Comparison of ENCODE assay signal across 8 mouse cellular contexts in the genomic region with DNA sequence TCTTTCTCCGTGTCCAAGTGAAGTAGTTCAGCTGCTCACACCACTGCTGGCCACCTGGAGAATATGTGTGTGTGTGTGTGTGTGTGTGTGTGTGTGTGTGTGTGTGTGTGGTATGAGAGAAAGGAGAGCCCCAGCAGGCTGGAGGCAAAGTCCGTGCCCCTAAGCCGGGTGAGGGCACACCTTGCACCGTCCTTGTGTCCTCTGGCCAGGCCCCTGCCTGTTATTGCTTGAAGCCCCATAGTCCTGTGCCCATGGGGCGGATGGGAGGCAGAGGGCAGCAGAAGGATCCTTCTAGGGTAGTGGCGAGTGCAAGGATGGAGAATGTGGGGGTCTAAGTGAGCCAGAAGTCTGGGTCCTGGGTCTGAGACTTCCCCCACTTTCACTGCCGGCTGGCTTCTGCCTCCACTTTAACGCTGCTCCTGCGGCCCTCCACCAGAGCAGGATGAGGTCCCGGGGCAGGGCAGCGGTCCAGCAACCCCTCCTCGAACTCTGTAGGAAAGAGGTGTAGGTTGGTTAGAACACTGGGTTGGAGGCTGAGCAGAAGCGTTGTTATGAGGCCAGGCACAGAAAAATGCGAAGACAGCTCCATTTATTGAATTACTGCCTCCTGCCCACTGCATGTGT. TPM values are rescaled to one million over a fixed set of nuclear protein-coding genes. Genes with fewer than 3 reads are reported as not detected.
DNase-seq lines count a peak whose midpoint lies in the region; ATAC-seq lines count a peak whose summit lies in the region.

No protein-coding gene starts in this region.

- peaks cover 73% of the 10 kb centered on the region for H3K4me1 ChIP-seq in kidney, embryonic 16.5 days (ENCODE audit: insufficient read depth, low read length)
- H3K4me1 ChIP-seq in midbrain, embryonic 11.5 days (ENCODE audit: control insufficient read depth, insufficient read depth, low read length), result peaks cover 20% of the 10 kb centered on the region

- WGBS in kidney, embryonic 16.5 days, result 18% methylated on average over 14 of the region's 14 CpGs
- whole genome bisulfite sequencing in midbrain, embryonic 11.5 days, result 16% methylated on average over 14 of the region's 14 CpGs

- ATAC-seq in kidney, embryonic 16.5 days (ENCODE audit: low FRiP score, low TSS enrichment), result no peak
- ATAC-seq in midbrain, embryonic 11.5 days (ENCODE audit: low FRiP score), result no peak
- ATAC-seq in erythroid progenitor cell, adult 5-6 weeks (replicated peaks; ENCODE audit: low FRiP score, poor library complexity, severe bottlenecking), result no peak

- H3K4me2 ChIP-seq in kidney, embryonic 16.5 days (replicated peaks; ENCODE audit: low read depth, low read length), result peak overlapping the region; percentile 80
- H3K4me2 ChIP-seq in midbrain, embryonic 11.5 days, result no peak overlapping the region

- peak overlapping the region; percentile 29 for H3K4me3 ChIP-seq in kidney, embryonic 16.5 days (ENCODE audit: low read length)
- no peak overlapping the region for H3K4me3 ChIP-seq in midbrain, embryonic 11.5 days (ENCODE audit: low read depth, low read length)

- H3K36me3 ChIP-seq in kidney, embryonic 16.5 days (ENCODE audit: insufficient read depth, low read length), result peaks cover 12% of the 10 kb centered on the region; the same call in 1 of the 2 replicates
- no peaks in the 10 kb centered on the region for H3K36me3 ChIP-seq in midbrain, embryonic 11.5 days (ENCODE audit: control insufficient read depth, insufficient read depth, low read length)

- H3K27ac ChIP-seq in kidney, embryonic 16.5 days (ENCODE audit: low read length), result peak overlapping the region; percentile 91
- no peak overlapping the region for H3K27ac ChIP-seq in midbrain, embryonic 11.5 days (ENCODE audit: low read depth, low read length)

- H3K9me3 ChIP-seq in kidney, embryonic 16.5 days (ENCODE audit: low read length), result no peaks in the 10 kb centered on the region
- no peaks in the 10 kb centered on the region for H3K9me3 ChIP-seq in midbrain, embryonic 11.5 days (ENCODE audit: control insufficient read depth, low read length)

- DNase-seq in adrenal gland, adult 2 months, result peak; percentile 56
- no peak for DNase-seq in adrenal gland, adult 8-10 months
- DNase-seq in urinary bladder, postnatal 4 days (ENCODE audit: low spot score in 2 of 2), result peak; percentile 33 to 59
- DNase-seq in urinary bladder, postnatal 36 days (ENCODE audit: low spot score in 2 of 2), result no peak
- DNase-seq in midbrain, embryonic 11.5 days (ENCODE audit: low spot score, missing footprints), result peak; percentile 84
- no peak for DNase-seq in gastrocnemius, adult 18-20 months (ENCODE audit: low spot score)

- no peaks in the 10 kb centered on the region for H3K27me3 ChIP-seq in kidney, embryonic 16.5 days (ENCODE audit: insufficient read depth, low read length)
- peaks cover 66% of the 10 kb centered on the region for H3K27me3 ChIP-seq in midbrain, embryonic 11.5 days (ENCODE audit: control insufficient read depth, insufficient read depth, low read length)

- peak overlapping the region; percentile 53 for H3K9ac ChIP-seq in kidney, embryonic 16.5 days (replicated peaks; ENCODE audit: low read length)
- no peak overlapping the region for H3K9ac ChIP-seq in midbrain, embryonic 11.5 days (ENCODE audit: low read length)

RNA-seq across cellular contexts. Expression of a gene that starts 5.3 kb away (rescaled TPM):
- total RNA-seq in adrenal gland, adult 2 months (2021), result 1 to 10 TPM; 4.6 to 9.1 TPM
- polyA plus RNA-seq in adrenal gland, adult 2 months (2012; rRNA removed), result 1.5 and 2.6 TPM in 2 replicates
- total RNA-seq in adrenal gland, adult 8-10 months (2022), result 10 to 100 TPM in 2 of 4 experiments, 1 to 10 TPM in 2; 6.3 to 10.6 (median 9.6) TPM
- 10.6 and 10.7 TPM in 2 replicates for polyA plus RNA-seq in kidney, embryonic 16.5 days (2015; fragmentation: Nextera tagmentation; extraction: Ambion mirVana)
- 10.0 and 10.9 TPM in 2 replicates for polyA plus RNA-seq in midbrain, embryonic 11.5 days (2014; fragmentation: Nextera tagmentation; extraction: Ambion mirVana)
- total RNA-seq in erythroid progenitor cell, adult 5-6 weeks (2015; ENCODE audit: low replicate concordance), result 73.5 and 83.4 TPM in 2 replicates
- 69.6 and 83.2 TPM in 2 replicates for total RNA-seq in erythroid progenitor cell, adult 5-6 weeks (2017; ENCODE audit: low replicate concordance)
- total RNA-seq in gastrocnemius, adult 18-20 months (2021), result 1 to 10 TPM; 2.5 to 2.7 TPM

RNA-seq across cellular contexts. Expression of a gene that starts 7.0 kb away (rescaled TPM):
- total RNA-seq in adrenal gland, adult 2 months (2021), result 10 to 100 TPM; 16.9 to 26.6 TPM
- polyA plus RNA-seq in adrenal gland, adult 2 months (2012; rRNA removed), result 35.9 and 38.7 TPM in 2 replicates
- 10 to 100 TPM; 20.0 to 33.6 (median 26.8) TPM for total RNA-seq in adrenal gland, adult 8-10 months (2022)
- polyA plus RNA-seq in kidney, embryonic 16.5 days (2015; fragmentation: Nextera tagmentation; extraction: Ambion mirVana), result 28.8 and 32.1 TPM in 2 replicates
- 2.1 and 2.2 TPM in 2 replicates for polyA plus RNA-seq in midbrain, embryonic 11.5 days (2014; fragmentation: Nextera tagmentation; extraction: Ambion mirVana)
- total RNA-seq in erythroid progenitor cell, adult 5-6 weeks (2015; ENCODE audit: low replicate concordance), result 2.5 TPM in 1 of 2 replicates, not detected in the other
- total RNA-seq in erythroid progenitor cell, adult 5-6 weeks (2017; ENCODE audit: low replicate concordance), result 1.7 and 3.1 TPM in 2 replicates
- 1 to 10 TPM; 3.4 to 3.5 TPM for total RNA-seq in gastrocnemius, adult 18-20 months (2021)

RNA-seq across cellular contexts. Expression of a gene that starts 18.6 kb away (rescaled TPM):
- total RNA-seq in adrenal gland, adult 2 months (2021), result 100 to 1,000 TPM in 1 of 2 experiments, 10 to 100 TPM in 1; 88.3 to 109 TPM
- polyA plus RNA-seq in adrenal gland, adult 2 months (2012; rRNA removed), result 67.6 and 83.8 TPM in 2 replicates
- total RNA-seq in adrenal gland, adult 8-10 months (2022), result 100 to 1,000 TPM in 3 of 4 experiments, 10 to 100 TPM in 1; 96.7 to 113 (median 107) TPM
- polyA plus RNA-seq in kidney, embryonic 16.5 days (2015; fragmentation: Nextera tagmentation; extraction: Ambion mirVana), result 33.8 and 37.4 TPM in 2 replicates
- 5.7 and 6.9 TPM in 2 replicates for polyA plus RNA-seq in midbrain, embryonic 11.5 days (2014; fragmentation: Nextera tagmentation; extraction: Ambion mirVana)
- total RNA-seq in erythroid progenitor cell, adult 5-6 weeks (2015; ENCODE audit: low replicate concordance), result 11.5 and 26.8 TPM in 2 replicates
- total RNA-seq in erythroid progenitor cell, adult 5-6 weeks (2017; ENCODE audit: low replicate concordance), result 11.3 and 16.6 TPM in 2 replicates
- total RNA-seq in gastrocnemius, adult 18-20 months (2021), result 10 to 100 TPM; 16.0 to 17.9 TPM

RNA-seq across cellular contexts. Expression of a gene that starts 40.5 kb away (rescaled TPM):
- 100 to 1,000 TPM; 138 to 196 TPM for total RNA-seq in adrenal gland, adult 2 months (2021)
- polyA plus RNA-seq in adrenal gland, adult 2 months (2012; rRNA removed), result 197 and 201 TPM in 2 replicates
- 100 to 1,000 TPM; 212 to 271 (median 242) TPM for total RNA-seq in adrenal gland, adult 8-10 months (2022)
- 70.9 and 71.7 TPM in 2 replicates for polyA plus RNA-seq in kidney, embryonic 16.5 days (2015; fragmentation: Nextera tagmentation; extraction: Ambion mirVana)
- polyA plus RNA-seq in midbrain, embryonic 11.5 days (2014; fragmentation: Nextera tagmentation; extraction: Ambion mirVana), result 52.2 and 58.8 TPM in 2 replicates
- 19.7 and 21.6 TPM in 2 replicates for total RNA-seq in erythroid progenitor cell, adult 5-6 weeks (2015; ENCODE audit: low replicate concordance)
- total RNA-seq in erythroid progenitor cell, adult 5-6 weeks (2017; ENCODE audit: low replicate concordance), result 11.5 and 13.1 TPM in 2 replicates
- 10 to 100 TPM; 40.8 to 43.4 TPM for total RNA-seq in gastrocnemius, adult 18-20 months (2021)

RNA-seq across cellular contexts. Expression of a gene that starts 43.6 kb away (rescaled TPM):
- total RNA-seq in adrenal gland, adult 2 months (2021), result 10 to 100 TPM in 1 of 2 experiments, 1 to 10 TPM in 1; 1.1 to 15.1 TPM
- 0.21 and 4.0 TPM in 2 replicates for polyA plus RNA-seq in adrenal gland, adult 2 months (2012; rRNA removed)
- 10 to 100 TPM in 2 of 4 experiments, under 1 TPM in 2; 0.75 to 72.1 (median 30.0) TPM for total RNA-seq in adrenal gland, adult 8-10 months (2022)
- 0.31 and 0.50 TPM in 2 replicates for polyA plus RNA-seq in kidney, embryonic 16.5 days (2015; fragmentation: Nextera tagmentation; extraction: Ambion mirVana)
- 0.41 and 0.46 TPM in 2 replicates for polyA plus RNA-seq in midbrain, embryonic 11.5 days (2014; fragmentation: Nextera tagmentation; extraction: Ambion mirVana)
- 0.84 TPM in 1 of 2 replicates, not detected in the other for total RNA-seq in erythroid progenitor cell, adult 5-6 weeks (2015; ENCODE audit: low replicate concordance)
- 2.3 and 3.5 TPM in 2 replicates for total RNA-seq in erythroid progenitor cell, adult 5-6 weeks (2017; ENCODE audit: low replicate concordance)
- not detected for total RNA-seq in gastrocnemius, adult 18-20 months (2021)

Comparison
In these comparisons a context has a peak if more than half of its experiments do, and no peak if none do; other contexts are left out.
1. DNase-seq: peak in adrenal gland, adult 2 months (single experiment), urinary bladder, postnatal 4 days (2 of 2) and midbrain, embryonic 11.5 days (single experiment); none in adrenal gland, adult 8-10 months (single experiment), urinary bladder, postnatal 36 days (0 of 2) and gastrocnemius, adult 18-20 months (single experiment).
2. RNA of a gene that starts 5.3 kb away (total RNA-seq): 69.6 to 83.4 TPM in erythroid progenitor cell, adult 5-6 weeks; 6.3 to 10.6 TPM in adrenal gland, adult 8-10 months, 4.6 to 9.1 TPM in adrenal gland, adult 2 months and 2.5 to 2.7 TPM in gastrocnemius, adult 18-20 months; every median in the first group is over 4 times any median in the second.